ENCODE assay signal across 8 mouse cellular contexts in the genomic region with DNA sequence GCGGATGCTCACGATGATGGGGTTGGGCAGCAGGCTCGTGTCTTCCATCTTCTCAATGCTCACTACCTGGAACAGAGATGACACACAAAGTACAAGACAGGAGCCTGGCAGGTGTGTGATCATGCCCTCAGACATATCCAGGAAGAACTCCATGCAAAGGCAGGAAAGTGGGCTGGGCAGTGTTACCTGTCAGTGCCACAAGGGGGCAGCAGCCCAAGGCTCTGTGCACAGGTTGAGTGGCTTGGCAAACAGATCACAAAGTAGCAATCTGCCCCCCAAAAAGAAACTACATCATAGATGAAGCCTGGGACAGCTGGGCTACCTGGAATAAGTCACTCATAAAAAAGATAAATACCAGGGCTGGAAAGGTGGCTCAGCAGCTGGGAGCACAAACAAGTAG. TPM values are rescaled to one million over a fixed set of nuclear protein-coding genes. Genes with fewer than 3 reads are reported as not detected.
A peak's percentile ranks its signal among the peaks of the same experiment; 100 is the strongest.
DNase-seq lines count a peak whose midpoint lies in the region; ATAC-seq and TF ChIP-seq lines count a peak whose summit lies in the region.

No protein-coding gene starts in this region.

- DNase-seq in heart, adult 11 months, result peak; percentile 94
- peak; percentile 46 for DNase-seq in gastrocnemius, postnatal 25 days
- peak; percentile 53 to 79 for DNase-seq in kidney, adult 8-10 months
- peak; percentile 64 for DNase-seq in limb, embryonic 14.5 days (ENCODE audit: low spot score)
- DNase-seq in spleen, postnatal 14 days (ENCODE audit: low spot score in 2 of 2), result peak; percentile 44 to 64

- no peak overlapping the region for H3K9ac ChIP-seq in heart, embryonic 11.5 days (ENCODE audit: low read depth, low read length)
- no peak overlapping the region for H3K9ac ChIP-seq in limb, embryonic 14.5 days (ENCODE audit: low read depth, low read length, severe bottlenecking)

- TF ChIP-seq POLR2A in limb, embryonic 14.5 days (IDR thresholded peaks at IDR 0.05; ENCODE audit: borderline replicate concordance, extremely low read depth, insufficient read depth, insufficient read length), result no peak

- 58% methylated on average over 3 of the region's 3 CpGs for WGBS in heart, embryonic 11.5 days (ENCODE audit: insufficient replicate concordance)
- WGBS in limb, embryonic 14.5 days, result 59% methylated on average over 3 of the region's 3 CpGs

- H3K9me3 ChIP-seq in heart, embryonic 11.5 days (replicated peaks; ENCODE audit: control insufficient read depth, low read length), result peaks cover under 1% of the 10 kb centered on the region; the same call in 1 of the 2 replicates
- no peaks in the 10 kb centered on the region for H3K9me3 ChIP-seq in limb, embryonic 14.5 days (ENCODE audit: control insufficient read depth, low read length)

- H3K27ac ChIP-seq in heart, embryonic 11.5 days (ENCODE audit: low read depth, low read length), result no peak overlapping the region
- H3K27ac ChIP-seq in limb, embryonic 14.5 days (replicated peaks; ENCODE audit: low read depth, low read length), result no peak overlapping the region

- no peak for ATAC-seq in heart, embryonic 11.5 days (replicated peaks; ENCODE audit: insufficient number of reproducible peaks, low FRiP score, low TSS enrichment)
- ATAC-seq in common myeloid progenitor, adult 5-6 weeks (replicated peaks; ENCODE audit: low read depth, poor library complexity, severe bottlenecking), result peak; percentile 42; the same call in 1 of the 2 replicates
- ATAC-seq in limb, embryonic 14.5 days (ENCODE audit: low FRiP score, low read depth), result no peak
- peak; percentile 71 for ATAC-seq in monocyte, adult 5-6 weeks (replicated peaks; ENCODE audit: insufficient number of reproducible peaks, low FRiP score, low TSS enrichment, poor library complexity, severe bottlenecking)

- H3K4me1 ChIP-seq in heart, embryonic 11.5 days (ENCODE audit: control insufficient read depth, insufficient read depth, low read length), result no peaks in the 10 kb centered on the region
- no peaks in the 10 kb centered on the region; the same call in 1 of the 2 replicates for H3K4me1 ChIP-seq in limb, embryonic 14.5 days (ENCODE audit: control insufficient read depth, insufficient read depth, low read length)

- no peak overlapping the region for H3K4me3 ChIP-seq in heart, embryonic 11.5 days (ENCODE audit: low read depth, low read length)
- no peak overlapping the region for H3K4me3 ChIP-seq in limb, embryonic 14.5 days (replicated peaks; ENCODE audit: low read length)

- H3K27me3 ChIP-seq in heart, embryonic 11.5 days (ENCODE audit: control insufficient read depth, insufficient read depth, low read length), result 0 out of 2 replicates have a peak, but pooled peaks cover 4% of the 10 kb centered on the region
- H3K27me3 ChIP-seq in limb, embryonic 14.5 days (ENCODE audit: control insufficient read depth, insufficient read depth, low read length), result no peaks in the 10 kb centered on the region

- peaks cover 2% of the 10 kb centered on the region; the same call in 1 of the 2 replicates for H3K36me3 ChIP-seq in heart, embryonic 11.5 days (ENCODE audit: control insufficient read depth, insufficient read depth, low read length)
- H3K36me3 ChIP-seq in limb, embryonic 14.5 days (ENCODE audit: control insufficient read depth, insufficient read depth, low read length), result peaks cover 3% of the 10 kb centered on the region; the same call in 1 of the 2 replicates

- H3K4me2 ChIP-seq in heart, embryonic 11.5 days, result no peak overlapping the region
- no peak overlapping the region for H3K4me2 ChIP-seq in limb, embryonic 14.5 days (replicated peaks; ENCODE audit: low read depth, low read length, severe bottlenecking)

RNA-seq across cellular contexts. Expression of gene Rpl31, which starts 24.5 kb away (rescaled TPM):
- 408 and 438 TPM in 2 replicates for polyA plus RNA-seq in heart, embryonic 11.5 days (2014; fragmentation: Nextera tagmentation; extraction: Ambion mirVana)
- total RNA-seq in common myeloid progenitor, adult 5-6 weeks (2017), result 610 and 623 TPM in 2 replicates
- 100 to 1,000 TPM; 500 to 523 TPM for total RNA-seq in gastrocnemius, postnatal 25 days (2021)
- 1,032 and 2,613 TPM in 2 replicates for polyA plus RNA-seq in limb, embryonic 14.5 days (2012; rRNA removed)
- polyA plus RNA-seq in limb, embryonic 14.5 days (2014; fragmentation: Nextera tagmentation; extraction: Ambion mirVana), result 734 and 802 TPM in 2 replicates
- total RNA-seq in monocyte, adult 5-6 weeks (2017), result 264 to 334 TPM (median 266 TPM) in 3 replicates

Comparison
In these comparisons a context has a peak if more than half of its experiments do, and no peak if none do; other contexts are left out.
1. ATAC-seq: peak in common myeloid progenitor, adult 5-6 weeks (single experiment) and monocyte, adult 5-6 weeks (single experiment); none in heart, embryonic 11.5 days (single experiment) and limb, embryonic 14.5 days (single experiment).
2. Peak in every context shown above with its lines, with median percentiles within 50 percentile points of each other: DNase-seq.